Mouse (Mus musculus): ENCODE data around the gene Stx6.

The Stx6 gene

GRCm38 (mm10) chr1:155254309-155254708 lies 95.8 kb downstream of the Stx6 start:
- no peak for DNase-seq (ENCODE audit: low spot score in 2 of 2)

All from frontal cortex, postnatal 14 days (tissue).